Mouse (Mus musculus) heart, postnatal 0 days (tissue): ENCODE measurements at regions not wholly inside any gene's neighbourhood (a gene's known extent, or its start where the extent isn't known, plus 50 kb on each side); places are given as distances from the start of the nearest gene placed in this dataset.

Experiments used
- CTCF ChIP-seq: IDR thresholded peaks from 2 replicates; pipeline ENCODE4 v1.5.1; 2016; ENCODE audit warnings: antibody characterized with exemption, control low read depth, low read depth
- EP300 ChIP-seq: IDR thresholded peaks from 2 replicates; pipeline ENCODE4 v1.6.1; 2016; ENCODE audit warnings: antibody characterized with exemption, low read depth

DNA sequence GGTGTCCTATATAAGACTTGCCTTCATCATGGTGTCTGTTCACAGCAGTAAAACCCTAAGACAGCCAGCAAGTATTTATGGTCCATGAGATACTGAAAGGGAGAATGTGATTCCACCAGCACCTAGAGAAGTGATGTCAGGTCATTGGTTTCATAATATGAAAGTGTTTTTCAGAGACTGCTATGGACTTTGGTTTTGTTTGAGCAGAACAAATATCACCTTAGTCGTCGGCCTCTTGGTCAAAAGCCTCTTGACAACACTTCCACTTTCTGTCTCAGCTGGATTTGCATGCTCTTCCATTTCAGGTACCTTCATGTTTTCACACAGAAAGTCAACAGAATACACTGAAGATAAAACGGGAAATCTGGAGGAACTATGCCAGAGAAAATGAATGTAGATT is 56.7 kb upstream of the Lrrc8b start:
- TF ChIP-seq CTCF: no peak
- no peak for TF ChIP-seq EP300
